18 mouse cellular contexts compared by ENCODE assay signal in the genomic region with DNA sequence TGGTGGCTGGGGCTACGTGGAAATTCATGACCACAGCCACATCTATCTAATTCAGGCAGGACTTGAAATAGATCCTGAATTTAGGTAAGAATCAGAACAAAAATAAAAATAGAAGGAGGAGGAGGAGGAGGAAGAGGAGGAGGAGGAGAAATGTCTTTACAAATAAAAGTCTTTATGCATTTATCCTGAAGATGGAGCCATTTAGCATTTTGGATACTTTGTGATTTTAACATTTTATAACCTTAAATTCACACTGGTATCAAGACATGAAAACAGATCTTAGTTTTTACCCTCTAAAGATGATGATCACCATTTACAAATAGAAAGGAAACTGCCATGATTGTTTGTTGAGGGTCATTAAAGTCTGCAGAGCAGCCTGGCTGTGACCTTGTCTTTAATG.
"Had no signal": no experiment of that assay in that cellular context is flagged by ENCODE, and none has a peak within 500 bp of the region (broad histone marks: within the 10 kb centered on the region; RNA-seq: fewer than 3 reads in every experiment).

No protein-coding gene starts in this region.

- DNase-seq: lung, adult 18-20 months; lung, embryonic 14.5 days; lung, postnatal 10 days; lung, postnatal 4 days; midbrain, embryonic 14.5 days; retina, postnatal 1 day; right cerebral cortex, adult 18-20 months; right cerebral cortex, postnatal 25 days; right cerebral cortex, postnatal 4 days; spleen, adult 18-20 months; thymus, adult 18-20 months; thymus, postnatal 14 days; thymus, postnatal 36 days had no signal

- H3K27me3 ChIP-seq: midbrain, embryonic 12.5 days; neural tube, embryonic 13.5 days; neural tube, embryonic 15.5 days had no signal

- H3K4me1 ChIP-seq: midbrain, embryonic 12.5 days; neural tube, embryonic 13.5 days; neural tube, embryonic 15.5 days had no signal

- H3K9me3 ChIP-seq: midbrain, embryonic 10.5 days; midbrain, embryonic 12.5 days; neural tube, embryonic 13.5 days; neural tube, embryonic 15.5 days had no signal

- H3K4me2 ChIP-seq: lung, embryonic 14.5 days; midbrain, embryonic 12.5 days; neural tube, embryonic 13.5 days; neural tube, embryonic 15.5 days had no signal

- H3K27ac ChIP-seq: midbrain, embryonic 10.5 days; midbrain, embryonic 12.5 days; neural tube, embryonic 13.5 days; neural tube, embryonic 15.5 days had no signal

- H3K4me3 ChIP-seq: midbrain, embryonic 10.5 days; midbrain, embryonic 12.5 days; myocyte; neural tube, embryonic 13.5 days; neural tube, embryonic 15.5 days had no signal

- H3K36me3 ChIP-seq: midbrain, embryonic 10.5 days; midbrain, embryonic 12.5 days; neural tube, embryonic 13.5 days; neural tube, embryonic 15.5 days had no signal

- H3K9ac ChIP-seq: lung, embryonic 14.5 days; midbrain, embryonic 12.5 days; neural tube, embryonic 13.5 days; neural tube, embryonic 15.5 days had no signal
